Mouse (Mus musculus) layer of hippocampus, adult 2 months (tissue): ENCODE results near the gene Mettl11b. TPM values are rescaled to one million over a fixed set of nuclear protein-coding genes. Genes with fewer than 3 reads are reported as not detected.

ENCODE experiments used
- DNase-seq, 2 experiments: peaks; one replicate each; pipeline ENCODE4 v3.0.0; 2022; ENCODE audit warnings: low spot score in 2 of 2
- H3K27ac ChIP-seq: fragments of 200-600 bp; 2 replicates; pipeline ENCODE4 v1.8.1; 2022
- H3K4me3 ChIP-seq: fragments of 200-600 bp; 2 replicates; pipeline ENCODE4 v1.8.1; 2022; ENCODE audit warnings: mild to moderate bottlenecking
- CTCF ChIP-seq: fragments of 200-600 bp; conservative IDR thresholded peaks from 2 replicates; pipeline ENCODE4 v1.8.1; 2022; ENCODE audit warnings: antibody characterized with exemption, mild to moderate bottlenecking, moderate library complexity
- total RNA-seq, 2 experiments: library from RNA; stranded (reverse); gene quantifications; 2 replicates each; pipeline ENCODE4 v1.2.3; 2021

Mettl11b gene
- total RNA-seq, 2 experiments from 2014 or later, result 3.8 to 4.4 TPM

DNA sequence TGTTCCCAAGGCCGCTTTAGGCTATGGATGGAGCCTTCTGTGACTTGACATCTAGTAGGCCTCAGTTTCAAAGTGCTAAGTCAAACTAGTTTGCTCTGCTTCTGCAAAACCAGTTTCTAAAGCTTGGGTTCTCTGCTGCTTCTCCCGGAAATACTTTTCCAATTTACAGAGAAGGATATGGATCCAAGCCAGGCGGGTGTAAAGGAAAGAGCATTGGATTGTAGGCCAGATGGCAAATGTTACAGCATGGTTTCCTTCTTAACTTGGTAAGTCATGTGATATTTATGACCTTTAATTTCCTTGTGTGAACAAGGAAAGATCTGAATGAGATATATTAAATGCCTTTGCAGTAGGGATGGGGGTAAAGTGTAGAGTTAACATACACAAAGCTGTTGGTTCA is 52.2 kb downstream of the Mettl11b start:
- DNase-seq, result no peak
- Histone ChIP-seq H3K4me3 (no peak overlapping the region), H3K27ac (no peak overlapping the region)
- no peak for TF ChIP-seq CTCF

- no peak for DNase-seq
- H3K27ac ChIP-seq, result no peak overlapping the region
- TF ChIP-seq CTCF, result no peak
These were observed 53.7 kb downstream of the Mettl11b start for GRCm38 (mm10) chr1:163671326-163671725.

DNA sequence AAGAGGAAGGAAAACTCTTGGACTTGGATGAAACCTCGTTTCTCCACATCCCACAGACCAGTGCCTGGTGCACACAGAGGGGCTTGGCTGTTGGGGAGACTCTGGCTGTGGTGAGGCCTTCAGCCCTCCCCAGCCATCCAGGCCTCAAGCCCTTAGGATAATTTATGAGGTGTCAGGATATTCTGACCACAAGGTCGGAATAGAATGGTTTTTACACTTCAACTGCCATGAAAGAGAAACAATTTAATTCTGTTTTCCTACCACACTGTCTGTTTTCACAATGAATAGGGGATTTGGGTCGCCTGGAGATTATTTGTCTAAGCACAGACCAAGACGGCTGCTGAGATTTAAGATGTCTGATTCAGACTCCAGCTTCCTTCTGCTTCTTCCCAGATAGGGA is 54.3 kb downstream of the Mettl11b start:
- no peak overlapping the region for H3K4me3 ChIP-seq
- no peak overlapping the region for H3K27ac ChIP-seq
- DNase-seq, result no peak
- no peak for TF ChIP-seq CTCF

More at GRCm38 (mm10) chr1:163671326-163671725, 53.7 kb downstream of the Mettl11b start:
- H3K4me3 ChIP-seq, result no peak overlapping the region

- Histone ChIP-seq H3K27ac (no peak overlapping the region), H3K4me3 (no peak overlapping the region)
- DNase-seq, result no peak
- no peak for TF ChIP-seq CTCF
These were observed 55.1 kb downstream of the Mettl11b start for GRCm38 (mm10) chr1:163669936-163670335.

DNA sequence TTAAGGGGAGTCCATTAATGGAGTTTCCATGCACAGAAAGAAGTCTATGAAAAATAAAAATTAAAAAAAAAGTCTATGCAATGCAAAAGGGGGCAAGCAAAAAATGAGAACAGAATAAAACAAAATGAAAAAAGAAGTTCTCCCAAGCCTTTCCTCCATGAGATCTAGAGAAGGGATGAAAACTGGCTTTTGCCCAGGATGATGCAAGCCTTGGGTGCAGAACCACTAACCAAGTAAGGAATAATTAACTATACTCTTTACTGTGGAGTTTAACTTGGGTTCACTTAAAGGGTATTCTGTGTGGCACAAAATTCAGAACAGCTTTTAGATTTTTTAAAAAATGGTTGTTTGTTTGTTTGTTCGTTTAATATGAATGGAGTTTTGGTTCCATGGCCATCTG is 62.6 kb downstream of the Mettl11b start:
- no peak overlapping the region for H3K4me3 ChIP-seq
- no peak for TF ChIP-seq CTCF
- H3K27ac ChIP-seq, result no peak overlapping the region
- no peak for DNase-seq

DNA sequence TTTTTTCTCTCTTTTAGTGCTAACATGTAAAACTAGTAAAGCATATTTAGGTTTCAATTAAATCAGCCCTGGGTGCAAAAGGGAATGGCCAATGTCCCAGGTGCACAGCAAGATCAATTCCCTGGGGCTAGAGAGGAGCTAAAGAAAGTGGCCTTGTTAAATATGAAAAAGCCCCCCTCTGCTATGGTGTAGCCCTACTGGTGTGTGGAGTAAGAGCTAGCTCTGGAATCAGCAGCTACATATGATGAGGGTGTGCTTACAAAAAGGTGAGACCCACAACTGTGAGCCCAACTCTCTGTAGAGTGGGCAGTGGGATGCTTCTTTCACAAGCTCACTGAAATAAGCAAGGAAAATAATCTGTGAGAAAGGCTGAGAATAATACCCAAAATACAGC is 66.5 kb downstream of the Mettl11b start:
- no peak for DNase-seq
- Histone ChIP-seq H3K27ac (no peak overlapping the region), H3K4me3 (no peak overlapping the region)
- TF ChIP-seq CTCF, result no peak

DNA sequence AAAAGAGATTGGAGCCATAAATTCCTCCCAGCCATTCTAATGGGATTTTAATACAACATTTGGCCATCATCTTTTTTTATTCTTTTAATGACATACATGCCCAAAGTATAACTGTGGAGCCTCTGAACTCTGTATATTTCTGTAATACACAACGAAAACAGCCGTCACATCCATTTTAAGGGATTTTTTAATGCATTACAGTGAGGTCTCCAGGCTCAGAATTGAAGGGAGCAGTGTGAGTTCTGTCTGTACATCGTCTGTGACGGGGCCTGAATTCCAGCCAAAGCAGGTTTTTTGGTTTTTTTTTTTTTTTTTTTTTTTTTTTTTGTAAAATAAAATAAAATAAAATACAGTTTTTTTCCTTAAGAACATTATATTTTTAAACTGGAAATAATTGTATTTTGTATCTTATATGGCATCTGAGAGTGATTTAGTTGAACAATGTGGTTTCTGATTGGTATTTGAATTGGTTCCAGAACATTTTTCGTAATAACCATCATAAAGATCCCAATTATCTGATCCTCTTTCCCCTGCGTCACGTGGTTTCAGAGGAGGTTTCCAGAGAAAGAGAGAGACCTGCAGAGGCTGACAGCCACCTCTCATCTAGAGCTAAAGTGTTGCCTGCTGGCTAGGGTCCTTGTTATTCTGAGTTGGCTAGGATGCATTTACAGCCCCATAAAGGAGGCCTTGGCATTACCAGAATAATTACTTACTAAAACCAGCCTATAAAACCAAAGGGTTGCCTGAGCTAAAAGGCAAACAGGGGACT is 67.1 kb downstream of the Mettl11b start:
- TF ChIP-seq CTCF, result no peak

GRCm38 (mm10) chr1:163657056-163657455 is 68.0 kb downstream of the Mettl11b start:
- no peak overlapping the region for H3K4me3 ChIP-seq
- H3K27ac ChIP-seq, result no peak overlapping the region
- TF ChIP-seq CTCF, result no peak
- DNase-seq, result no peak

More for the DNA sequence above, 67.1 kb downstream of the Mettl11b start:
- H3K27ac ChIP-seq, result no peak overlapping the region
- no peak overlapping the region for H3K4me3 ChIP-seq
- no peak for DNase-seq

DNA sequence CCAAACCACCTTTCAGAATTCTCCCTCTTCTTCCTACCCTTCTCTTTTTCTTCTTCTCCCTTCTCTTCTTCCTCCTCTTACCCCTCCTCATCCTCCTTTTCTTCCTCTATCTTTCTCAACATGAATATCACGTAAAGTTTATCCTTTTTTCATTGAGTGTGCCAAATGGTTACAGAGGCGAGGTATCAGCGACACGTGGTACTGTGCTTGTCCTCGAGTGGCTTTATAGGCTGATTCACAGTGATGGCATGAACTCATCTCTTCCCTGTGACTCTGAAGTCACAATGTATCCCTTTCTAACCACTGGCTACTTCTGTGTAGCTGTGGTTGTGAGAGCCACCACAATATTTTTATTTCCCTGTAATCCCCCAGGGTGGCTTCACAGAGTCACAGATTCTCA is 68.6 kb downstream of the Mettl11b start:
- TF ChIP-seq CTCF, result no peak
- H3K4me3 ChIP-seq, result no peak overlapping the region
- DNase-seq, result no peak
- H3K27ac ChIP-seq, result no peak overlapping the region

Other genes with a start within 250 kb of the Mettl11b start
- 100 to 1,000 TPM; 168 to 180 TPM for gene Kifap3, start 54.4 kb upstream of the Mettl11b start, total RNA-seq
- gene Scyl3, start 203.9 kb upstream of the Mettl11b start, total RNA-seq, result 10 to 100 TPM; 22.1 to 22.9 TPM